Mouse (Mus musculus) 3134 (cell line): ENCODE measurements at regions not wholly inside any gene's neighbourhood (a gene's known extent, or its start where the extent isn't known, plus 50 kb on each side); places are given as distances from the start of the nearest gene placed in this dataset.
A peak's percentile ranks its signal among the peaks of the same experiment; 100 is the strongest.

Experiments used
- DNase-seq: peaks from one replicate; pipeline ENCODE4 v3.0.0-alpha.2; 2011; ENCODE audit warnings: low spot score; ENCODE audit not compliant: insufficient read length; ENCODE audit errors: extremely low read depth

DNA sequence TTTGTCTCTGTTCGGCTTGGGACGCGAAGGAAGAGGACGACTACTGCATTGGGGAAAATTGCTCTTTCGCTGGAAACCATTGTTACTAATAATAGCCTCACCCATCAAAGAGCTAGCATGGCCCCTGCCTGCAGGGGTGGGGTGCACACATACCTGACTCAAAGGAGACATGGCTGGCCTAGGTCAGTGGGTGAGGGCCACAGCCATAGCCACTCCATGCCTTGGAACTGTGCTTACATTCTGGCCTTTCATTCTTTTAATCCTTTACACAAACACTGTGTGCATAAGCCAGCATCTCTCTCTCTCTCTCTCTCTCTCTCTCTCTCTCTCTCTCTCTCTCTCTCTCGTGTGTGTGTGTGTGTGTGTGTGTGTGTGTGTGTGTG lies 265.9 kb downstream of the Bcor start:
- no peak for DNase-seq

DNA sequence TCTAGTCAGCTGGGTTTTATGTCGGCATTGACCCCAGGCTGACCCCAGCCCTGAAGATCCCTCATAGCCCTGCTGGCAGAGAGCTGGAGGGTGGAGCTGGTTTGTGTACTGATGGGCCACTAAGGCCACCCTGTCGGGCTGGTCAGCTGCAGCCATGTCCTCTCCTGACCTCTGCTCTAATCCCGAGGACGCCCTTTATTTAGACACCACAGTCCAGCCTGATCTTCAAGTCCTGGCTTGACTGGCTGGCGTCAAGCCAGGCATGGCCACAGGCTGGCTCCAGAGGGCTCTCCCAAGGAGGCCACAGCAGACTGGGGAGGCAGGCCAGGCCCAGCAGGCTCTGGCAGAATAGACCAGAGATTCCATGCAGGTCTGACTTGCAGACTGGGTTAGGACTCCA lies 264.8 kb downstream of the Bcor start:
- DNase-seq, result peak; percentile 10

DNA sequence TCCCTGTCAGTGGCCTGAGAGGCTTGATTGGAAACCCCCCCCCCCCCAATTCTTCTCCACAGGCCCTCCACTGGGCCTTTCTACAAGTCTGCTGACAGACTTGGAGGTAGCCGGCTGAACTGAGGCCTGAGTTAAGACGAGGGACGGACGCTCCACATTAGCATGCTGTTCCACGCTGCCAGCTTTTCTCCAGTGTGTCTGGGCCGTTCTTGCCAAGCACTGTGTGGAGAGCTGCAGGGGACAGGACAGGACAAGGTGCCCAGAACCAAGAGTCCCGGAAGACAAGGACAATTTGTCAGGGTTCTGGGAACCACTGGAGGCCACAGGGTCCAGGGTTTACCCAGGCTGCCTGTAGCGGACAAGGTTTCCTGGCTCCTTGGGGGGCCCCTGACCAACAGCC lies 261.9 kb downstream of the Bcor start:
- no peak for DNase-seq

DNA sequence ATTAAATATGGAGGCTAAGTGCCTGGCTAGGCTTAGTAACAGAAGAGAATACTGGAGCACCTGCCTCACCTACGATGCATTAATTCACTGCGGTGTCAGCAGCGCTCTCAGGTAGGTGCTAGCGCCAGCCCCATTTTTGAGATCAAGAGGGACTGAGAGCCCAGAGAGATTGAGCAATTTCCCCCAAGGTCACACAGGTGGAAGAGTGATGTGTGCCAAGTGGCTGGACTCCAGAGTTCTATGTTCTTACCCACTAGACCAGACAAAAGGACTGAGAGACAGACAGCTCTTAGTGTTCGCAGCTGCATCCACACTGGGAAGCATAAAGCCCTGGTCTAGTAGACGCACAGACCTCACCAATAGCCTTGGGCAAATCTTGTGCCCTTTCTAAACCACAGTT lies 261.1 kb downstream of the Bcor start:
- DNase-seq, result no peak

DNA sequence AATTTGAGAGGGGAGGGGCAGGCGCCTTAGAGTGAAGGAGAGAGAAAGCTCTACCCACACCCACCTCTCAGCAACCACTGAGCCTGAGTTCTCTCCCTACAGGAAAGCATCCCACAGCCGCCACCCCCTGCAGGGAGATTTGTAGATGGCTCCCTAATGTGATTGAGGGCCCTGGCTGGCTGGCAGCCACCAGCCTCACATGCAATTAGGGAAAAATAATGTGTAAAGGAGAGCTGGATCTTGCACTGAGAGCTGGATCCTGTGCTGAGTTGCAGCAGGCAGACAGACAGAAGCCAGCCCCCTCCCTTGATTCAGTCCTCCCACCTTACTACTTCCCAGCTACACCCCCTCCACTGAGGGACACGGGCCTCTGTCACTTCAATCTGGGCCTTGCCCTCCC lies 260.2 kb downstream of the Bcor start:
- DNase-seq, result no peak

DNA sequence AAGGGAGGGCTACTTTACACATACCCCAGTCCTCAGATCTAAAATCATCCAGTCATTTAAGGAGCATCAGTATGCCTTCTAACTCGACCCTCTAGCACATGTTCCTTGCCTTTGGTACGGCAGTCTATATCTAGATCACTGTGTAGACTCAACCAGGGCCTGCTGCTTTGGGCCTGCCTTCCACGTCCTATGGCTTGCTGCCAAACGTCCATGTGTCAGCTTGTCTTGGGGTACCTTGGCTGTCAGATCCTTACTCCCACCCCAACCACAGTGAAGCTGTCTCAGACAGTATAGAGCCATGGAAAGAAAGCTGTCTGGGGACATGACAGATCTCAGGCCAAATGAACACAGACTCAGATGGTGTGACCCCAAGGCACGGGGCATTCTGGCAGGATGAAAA lies 258.4 kb downstream of the Bcor start:
- no peak for DNase-seq

DNA sequence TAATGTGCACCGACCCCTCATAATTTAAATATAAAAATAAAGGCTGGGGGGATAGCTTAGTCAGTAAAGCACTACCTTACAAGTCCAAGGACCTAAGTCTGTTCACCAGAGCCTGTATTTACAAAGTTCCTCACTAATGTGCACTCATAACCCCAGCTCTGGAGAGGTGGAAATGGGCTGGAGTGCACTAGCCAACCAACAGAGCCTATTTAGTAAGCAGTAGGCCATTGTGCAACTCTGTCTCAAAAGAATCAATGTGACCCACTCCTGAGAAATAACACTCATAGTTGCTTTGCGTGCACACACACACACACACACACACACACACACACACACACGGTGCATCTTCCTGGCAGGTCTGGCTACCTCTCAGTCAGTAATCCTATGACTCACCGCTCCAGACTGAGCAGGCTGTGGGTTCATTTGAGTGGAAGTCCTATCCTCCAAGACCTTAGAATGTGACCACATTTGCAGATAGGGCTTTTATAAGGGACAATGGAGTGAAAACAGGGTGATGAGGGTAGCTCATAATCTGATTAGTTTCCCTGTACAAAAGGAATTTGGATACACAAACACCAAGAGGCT lies 256.9 kb downstream of the Bcor start:
- DNase-seq, result no peak

DNA sequence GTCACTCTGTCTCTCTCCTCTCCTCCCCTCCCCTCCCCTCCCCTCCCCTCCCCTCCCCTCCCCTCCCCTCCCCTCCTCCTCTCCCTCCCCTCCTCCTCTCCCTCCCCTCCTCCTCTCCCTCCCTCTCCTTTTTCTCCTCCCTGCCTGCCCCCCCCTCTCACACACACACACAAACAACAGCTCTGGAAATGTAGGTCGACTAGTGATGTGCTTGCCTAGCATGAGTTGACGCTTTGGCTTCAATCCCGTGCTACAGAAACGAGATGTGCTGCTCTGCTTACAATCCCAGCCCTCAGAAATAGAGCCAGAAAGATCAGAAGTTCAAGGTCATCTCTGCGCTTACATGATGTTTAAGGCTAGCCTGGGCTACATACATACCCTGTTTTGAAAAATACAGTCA lies 254.9 kb downstream of the Bcor start:
- DNase-seq, result no peak

DNA sequence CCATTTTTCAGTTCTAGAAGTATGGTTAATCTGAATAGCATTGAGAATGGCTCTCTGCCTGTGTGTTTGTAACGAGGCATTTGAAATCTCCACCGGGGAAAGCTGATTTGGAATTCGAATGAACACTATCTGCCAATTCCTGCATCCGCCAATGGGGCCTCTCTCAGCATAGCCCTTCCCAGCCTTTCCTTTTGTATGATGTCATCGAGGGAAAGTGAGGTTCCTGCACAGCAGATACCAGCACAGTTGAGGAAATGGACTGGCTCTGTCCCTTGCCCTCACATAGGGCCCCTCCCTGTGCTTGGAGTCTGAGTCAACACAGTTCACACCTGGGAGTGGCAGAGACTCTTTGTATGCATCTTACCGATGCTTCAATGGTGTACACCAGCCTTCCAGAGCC lies 253.0 kb downstream of the Bcor start:
- no peak for DNase-seq

DNA sequence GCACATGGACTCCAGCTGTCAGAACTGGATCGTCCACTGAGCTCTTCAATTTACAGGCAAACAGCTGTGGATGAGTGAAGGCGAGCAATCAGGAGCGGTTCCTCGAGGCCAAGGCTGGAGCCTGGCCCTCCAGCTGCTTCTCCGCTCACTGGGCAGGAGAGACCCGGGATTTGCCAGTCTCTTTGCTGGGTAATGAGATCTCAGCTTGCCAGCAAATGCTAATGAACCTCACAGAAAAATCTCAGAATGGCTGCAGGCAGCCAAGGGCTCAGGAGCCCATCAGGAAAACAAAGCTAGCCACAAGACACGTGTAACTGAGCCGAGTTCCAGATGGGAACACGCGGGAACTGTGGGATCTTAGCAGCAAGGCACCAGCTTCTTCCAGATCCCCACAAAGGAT lies 244.2 kb downstream of the Bcor start:
- DNase-seq, result no peak

DNA sequence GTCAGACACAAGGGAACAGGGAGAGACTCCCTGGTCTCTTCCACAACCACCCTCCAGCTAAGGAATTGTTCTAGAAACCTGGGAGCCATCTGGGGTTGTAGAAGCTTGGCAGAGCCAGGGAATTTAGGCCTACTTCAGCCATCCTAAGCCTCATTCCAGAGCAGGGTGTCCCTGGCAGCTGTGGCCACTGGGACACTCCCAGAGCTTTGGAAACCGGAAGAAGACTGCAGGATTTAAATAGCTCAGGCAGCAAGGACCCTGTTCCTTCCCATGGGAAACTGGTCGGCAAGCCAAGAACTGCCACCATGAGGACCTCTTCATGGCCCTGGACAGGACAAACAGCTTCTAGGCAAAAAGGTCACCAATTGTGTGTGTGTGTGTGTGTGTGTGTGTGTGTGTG lies 239.9 kb downstream of the Bcor start:
- DNase-seq, result no peak

DNA sequence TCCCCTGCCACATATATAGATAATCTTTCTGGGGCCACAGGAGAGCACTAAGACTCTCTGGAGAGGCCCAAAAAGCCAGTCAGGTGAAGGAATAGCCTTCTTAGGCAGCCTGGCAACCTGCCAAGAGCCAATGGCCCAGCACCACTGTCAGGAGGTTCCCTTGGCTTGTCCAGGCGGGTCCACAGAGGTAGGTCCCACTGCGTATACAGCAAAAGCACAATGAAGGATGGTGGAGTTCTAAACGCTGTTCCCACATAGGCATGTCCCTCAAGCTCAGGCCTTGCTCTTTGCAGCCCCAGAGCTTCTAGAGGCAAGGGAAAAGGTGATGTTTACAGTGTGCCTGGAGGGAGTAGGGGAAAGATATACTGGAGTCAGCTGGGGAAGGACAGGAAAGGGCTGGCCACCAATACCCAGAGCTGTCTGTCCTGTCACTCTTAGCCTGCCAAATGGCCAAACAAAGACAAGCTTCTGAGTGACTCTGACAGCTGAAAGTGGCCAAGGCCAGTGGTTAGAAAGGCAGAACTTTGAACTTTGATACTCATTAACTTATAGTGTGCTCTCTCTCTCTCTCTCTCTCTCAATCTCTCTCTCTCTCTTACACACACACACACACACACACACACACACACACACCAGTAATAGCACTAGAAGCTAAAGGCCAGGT lies 235.4 kb downstream of the Bcor start:
- DNase-seq, result no peak

DNA sequence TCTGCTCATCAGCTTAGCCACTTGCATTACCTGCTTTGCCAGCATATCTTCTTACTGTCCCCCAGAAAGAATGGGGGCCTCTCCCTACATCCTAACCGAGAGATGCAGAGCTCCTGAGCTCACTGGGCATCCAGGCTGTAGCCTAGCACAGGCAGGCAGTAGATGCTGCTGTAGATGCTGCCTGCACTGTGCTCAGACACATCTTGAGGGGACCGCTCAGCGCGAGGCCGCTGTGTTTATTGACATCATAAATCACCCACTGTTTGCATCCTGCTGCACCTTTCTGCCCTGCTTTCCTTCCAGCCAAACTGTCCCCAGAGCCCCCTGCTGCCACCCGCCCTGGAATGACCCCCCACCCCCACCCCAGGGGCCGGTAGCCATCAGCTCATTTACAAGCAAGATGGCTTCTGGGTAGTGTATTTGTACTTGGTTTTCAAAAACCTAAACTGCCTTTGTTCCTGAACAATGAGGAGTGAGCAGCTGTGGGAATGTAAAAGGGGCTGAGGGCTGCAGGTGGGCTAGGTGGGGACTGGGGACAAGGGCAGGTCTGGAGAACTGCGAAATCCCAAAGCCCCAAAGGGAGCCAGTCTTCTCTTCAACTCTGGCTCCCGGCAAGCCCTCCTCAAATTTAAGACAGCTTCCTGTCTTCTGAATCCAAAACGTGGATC lies 233.2 kb downstream of the Bcor start:
- DNase-seq, result no peak

DNA sequence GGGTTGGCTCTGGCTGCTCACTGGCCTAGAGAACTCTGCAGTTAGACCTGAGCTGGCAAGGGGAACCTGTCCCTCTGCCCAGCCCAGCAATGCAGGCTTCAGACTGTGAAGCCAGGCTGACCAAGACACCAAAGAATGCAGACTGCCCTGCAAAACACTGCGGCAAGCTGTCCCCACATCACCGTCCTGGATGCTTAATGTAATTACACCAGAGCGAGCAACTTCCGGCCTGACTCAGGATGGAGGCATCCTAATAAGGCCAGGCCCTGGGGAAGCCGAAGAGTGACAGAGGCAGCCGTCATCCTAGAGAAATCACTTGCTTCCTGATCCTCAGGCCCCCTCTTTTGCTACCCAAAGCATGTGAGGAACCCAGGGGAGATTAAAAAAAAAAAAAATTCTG lies 230.7 kb downstream of the Bcor start:
- DNase-seq, result peak; percentile 70

DNA sequence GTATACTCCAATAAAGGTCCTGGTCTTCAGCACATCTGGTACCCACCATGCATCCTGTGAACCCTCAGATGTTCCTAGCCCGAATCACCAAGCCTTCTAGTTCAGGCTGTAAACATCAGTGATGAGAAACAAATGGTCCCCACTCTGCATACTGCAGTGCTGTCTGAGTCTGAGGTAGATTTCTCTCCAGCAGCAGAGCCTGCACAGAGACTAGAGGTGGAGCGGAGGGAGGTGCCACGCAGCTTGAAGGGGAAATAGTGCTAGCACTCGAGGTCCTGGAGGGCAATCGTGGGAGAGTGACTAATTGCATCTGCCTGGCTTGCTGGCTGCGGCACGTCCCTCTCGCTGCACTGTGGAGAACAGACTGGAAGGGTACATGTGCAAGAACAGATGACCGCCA lies 228.7 kb downstream of the Bcor start:
- no peak for DNase-seq

DNA sequence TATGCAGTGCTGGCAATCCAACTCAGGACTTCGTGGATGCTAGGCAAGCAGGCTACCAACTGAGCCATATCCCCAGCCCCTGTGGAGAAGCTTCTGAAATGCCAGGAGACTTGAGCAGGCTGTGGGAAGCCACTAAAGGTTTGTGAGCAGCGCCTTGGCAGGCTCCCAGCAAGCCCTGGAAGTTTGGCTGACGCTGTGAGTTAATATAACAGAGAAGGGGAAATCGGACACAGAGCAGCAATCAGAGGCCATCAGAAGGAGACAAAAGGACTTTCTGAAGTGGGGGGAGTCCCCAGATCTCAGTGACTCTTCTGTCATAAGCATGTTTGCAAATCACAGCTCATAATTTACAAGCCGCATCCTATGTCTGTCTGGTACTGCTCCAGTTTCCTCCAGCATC lies 224.8 kb downstream of the Bcor start:
- no peak for DNase-seq

DNA sequence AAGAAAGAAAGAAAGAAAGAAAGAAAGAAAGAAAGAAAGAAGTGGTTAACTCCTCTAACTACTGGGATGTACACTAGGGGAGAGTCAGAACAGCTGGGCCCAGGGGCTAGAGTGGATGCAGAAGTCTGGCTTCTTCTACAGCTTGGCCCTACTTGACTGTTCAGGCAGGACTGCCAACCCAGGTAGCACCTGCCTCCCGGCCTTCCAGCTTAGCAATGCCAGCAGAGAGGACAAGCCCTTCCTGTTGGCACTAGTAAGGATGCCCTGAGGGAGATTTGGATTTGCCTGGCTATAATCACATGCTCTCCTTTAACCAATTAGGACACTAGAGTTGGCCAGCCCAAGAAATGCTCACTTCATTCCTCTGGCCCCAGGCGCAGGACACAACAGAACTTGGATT lies 219.9 kb downstream of the Bcor start:
- DNase-seq, result no peak

DNA sequence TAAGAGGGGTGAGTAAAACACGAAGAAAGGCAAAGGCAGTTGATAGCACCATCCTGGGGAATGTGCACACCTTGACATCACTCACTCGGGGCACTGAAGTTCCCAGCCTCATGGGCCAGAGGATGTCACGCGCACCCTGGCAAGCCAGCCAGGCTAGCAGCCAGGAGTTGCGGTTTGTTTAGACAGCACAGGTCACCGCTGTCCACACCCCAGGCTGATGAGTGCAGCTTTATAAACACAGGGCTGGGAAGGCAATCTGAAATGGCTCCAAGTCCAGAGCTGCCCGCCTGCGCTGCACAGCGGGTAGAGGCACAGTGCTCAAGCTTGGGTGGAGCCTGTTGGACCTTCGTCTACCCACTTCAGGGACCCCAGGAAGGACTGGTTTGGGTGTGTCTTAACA lies 216.8 kb downstream of the Bcor start:
- DNase-seq, result peak; percentile 79

DNA sequence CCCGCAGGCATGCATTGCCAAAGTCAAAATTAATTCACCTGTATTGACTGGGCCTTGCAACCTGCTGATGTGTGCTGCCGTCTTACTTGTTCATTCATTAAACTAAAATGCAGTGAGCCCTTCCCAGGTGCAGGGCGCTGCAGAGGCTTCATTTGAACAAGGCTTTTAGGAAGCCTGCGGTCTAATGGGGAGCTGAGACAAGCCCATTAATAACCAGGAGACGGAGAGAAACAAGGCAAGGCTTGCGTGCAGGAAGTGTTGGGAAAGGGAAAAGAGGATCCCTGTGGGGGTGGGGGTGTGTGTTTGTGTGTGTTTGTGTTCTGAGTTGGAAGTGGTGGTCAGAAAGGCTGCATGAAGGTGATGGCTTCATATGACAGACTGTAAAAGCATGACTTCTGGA lies 215.6 kb downstream of the Bcor start:
- no peak for DNase-seq

DNA sequence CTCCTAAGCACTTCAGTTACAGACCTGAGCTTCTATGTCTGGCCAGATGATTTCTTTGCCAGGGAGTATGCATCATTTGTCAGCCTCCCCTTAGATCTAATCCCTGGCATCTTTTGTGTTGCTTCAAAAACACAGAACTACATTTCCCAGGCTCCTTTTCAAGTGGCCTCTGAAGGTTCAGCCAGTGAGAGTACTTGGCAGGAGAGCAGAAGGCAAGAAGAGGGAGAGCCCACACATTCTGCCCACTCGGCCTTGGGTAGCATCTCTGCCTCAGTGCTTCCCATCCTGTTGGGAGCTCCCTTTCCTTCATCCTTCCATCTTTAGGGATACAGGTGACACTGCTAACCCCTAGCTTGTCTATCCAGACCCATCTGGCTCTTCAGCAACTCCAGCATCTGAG lies 214.9 kb downstream of the Bcor start:
- no peak for DNase-seq

DNA sequence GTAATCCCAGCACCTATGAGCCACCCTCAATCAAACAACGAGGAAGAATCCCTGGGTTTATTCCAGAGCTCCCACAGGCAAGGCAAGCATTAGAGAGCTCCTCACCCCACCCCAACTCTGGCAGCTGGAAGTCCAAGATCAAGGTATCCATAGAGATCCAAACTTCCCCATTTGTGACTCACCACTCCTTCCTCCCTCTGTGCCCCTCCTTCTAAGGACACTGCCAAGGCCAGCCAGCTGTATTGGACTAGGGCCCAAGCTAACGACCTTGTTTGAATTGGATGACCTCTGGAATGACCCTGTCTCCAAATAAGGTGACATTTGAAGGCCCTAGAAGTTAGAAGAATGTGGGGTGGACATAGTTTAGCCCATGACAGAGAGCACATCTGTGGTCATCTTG lies 208.0 kb downstream of the Bcor start:
- DNase-seq, result peak; percentile 77

DNA sequence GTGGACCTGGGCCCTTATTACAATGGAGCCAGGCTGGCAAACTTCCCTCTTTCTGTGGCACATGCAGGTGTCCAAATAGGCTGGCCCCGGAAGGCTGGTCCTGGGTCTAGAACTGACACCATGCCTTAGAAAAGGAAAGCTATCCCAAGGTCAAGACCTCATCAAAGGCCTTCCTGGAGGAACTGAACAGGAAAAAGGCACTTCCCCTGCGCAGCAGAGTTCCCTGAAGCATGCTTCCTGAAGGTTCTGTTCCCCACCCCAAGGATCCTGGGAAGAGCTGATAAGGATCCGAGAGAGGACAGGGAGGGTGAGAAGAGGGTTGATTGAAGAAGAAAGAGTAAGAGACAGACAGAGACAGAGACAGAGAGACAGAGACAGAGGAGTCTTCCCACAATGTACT lies 204.0 kb downstream of the Bcor start:
- no peak for DNase-seq

DNA sequence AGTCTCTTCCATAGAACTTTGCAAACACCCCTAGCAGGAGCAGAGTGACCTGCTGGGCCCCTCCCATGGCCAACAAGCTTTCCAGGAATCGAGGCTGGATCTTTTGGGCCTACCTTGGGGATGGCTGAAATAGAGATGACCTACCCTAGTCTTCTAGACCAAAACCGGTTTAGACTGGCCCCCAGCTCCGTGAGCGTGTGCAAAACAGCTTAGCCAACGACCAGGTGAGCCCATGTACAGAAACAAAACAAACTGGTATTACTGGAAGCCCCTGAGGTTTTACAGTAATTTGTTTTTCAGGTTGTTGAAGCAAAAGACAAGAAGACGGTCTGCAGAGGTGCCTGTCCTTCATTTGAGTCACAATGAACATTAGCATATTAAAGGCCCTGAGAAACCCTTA lies 203.1 kb downstream of the Bcor start:
- DNase-seq, result no peak
